Mouse (Mus musculus) thymus, adult 2 months (tissue): Measurements from ENCODE around the gene Tcl1b4.

Source experiments
- CTCF ChIP-seq: fragments of 200-500 bp; IDR thresholded peaks from 2 replicates; pipeline ENCODE4 v1.5.1; 2012; ENCODE audit warnings: mild to moderate bottlenecking, control low read depth, low read length, moderate library complexity, borderline replicate concordance; ENCODE audit not compliant: control insufficient read depth, poor library complexity, insufficient read depth; ENCODE audit errors: extremely low read depth
- POLR2A ChIP-seq: fragments of 200-500 bp; IDR thresholded peaks from 2 replicates; pipeline ENCODE4 v1.6.1; 2012; ENCODE audit warnings: mild to moderate bottlenecking, low read length, control low read depth, moderate library complexity; ENCODE audit not compliant: control insufficient read depth, poor library complexity, insufficient read depth; ENCODE audit errors: extremely low read depth

DNA sequence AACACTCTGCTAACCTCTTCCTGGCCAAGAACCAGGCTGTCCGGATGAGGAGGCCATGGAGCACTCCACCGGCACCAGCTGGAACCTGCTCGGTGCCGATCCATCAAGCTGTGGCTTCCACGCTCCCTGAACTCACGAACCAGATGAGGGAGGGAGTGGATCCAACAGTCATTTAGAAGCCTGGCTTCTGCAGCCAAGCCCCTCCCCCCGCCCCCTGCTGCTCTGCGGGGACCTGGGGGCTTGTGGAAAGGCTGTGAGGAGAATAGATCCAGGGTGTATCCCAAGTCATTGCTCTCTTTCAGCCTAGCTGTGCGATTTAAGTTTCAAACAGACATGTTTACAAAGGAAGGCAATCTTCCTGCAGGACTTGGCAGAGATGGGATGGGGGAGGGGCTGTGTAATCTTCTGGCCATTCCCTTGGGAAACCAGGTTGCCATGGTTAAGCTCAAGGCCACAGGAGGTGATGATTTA is 47.0 kb downstream of the Tcl1b4 start:
- no peak for TF ChIP-seq CTCF
- TF ChIP-seq POLR2A = no peak
